Mouse (Mus musculus): ENCODE data around the gene Piezo1.

The Piezo1 gene

DNA sequence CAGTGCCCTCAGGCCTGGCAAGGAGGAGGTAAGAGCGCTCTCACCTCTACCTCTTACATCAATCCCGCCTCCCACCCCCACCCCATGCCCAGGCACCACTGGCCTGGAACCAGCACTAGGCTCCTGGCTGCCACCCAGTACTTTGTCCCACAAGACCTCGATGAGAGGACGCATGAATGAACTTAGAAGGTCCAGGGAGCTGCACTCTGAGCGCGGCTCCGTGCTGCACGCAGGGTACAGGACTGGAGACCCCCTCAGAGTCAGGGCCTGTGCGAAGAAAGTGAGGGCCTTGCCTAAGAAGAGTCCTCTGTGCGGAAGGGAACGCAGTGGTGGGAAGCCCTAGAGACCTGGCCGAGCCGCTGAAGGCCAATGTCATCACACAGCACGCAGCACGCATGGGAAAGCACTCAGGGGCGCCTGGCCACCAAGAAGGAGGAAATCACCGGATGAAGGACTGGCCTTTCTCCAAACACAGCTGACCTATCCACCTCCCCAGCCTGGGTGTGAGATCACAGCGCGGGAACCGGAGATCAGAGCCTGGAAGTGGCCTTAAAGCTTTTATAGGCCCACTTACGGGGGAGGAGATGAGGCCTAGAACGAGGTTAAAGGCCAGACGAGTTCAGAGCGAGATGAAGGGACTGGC lies 4.2 kb downstream of the Piezo1 start:
- in situ Hi-C loops (cut with MboI, MseI) = loop anchor here (5.0 kb wide), 1 partner anchor 45 kb away; no protein-coding TSS in a partner anchor

- in situ Hi-C loops (cut with MboI, MseI) = loop anchor here (5.0 kb wide), 1 partner anchor 44 kb away; no protein-coding TSS in a partner anchor
Measured at GRCm38 (mm10) chr8:122546066-122546755, 4.9 kb downstream of the Piezo1 start.

DNA sequence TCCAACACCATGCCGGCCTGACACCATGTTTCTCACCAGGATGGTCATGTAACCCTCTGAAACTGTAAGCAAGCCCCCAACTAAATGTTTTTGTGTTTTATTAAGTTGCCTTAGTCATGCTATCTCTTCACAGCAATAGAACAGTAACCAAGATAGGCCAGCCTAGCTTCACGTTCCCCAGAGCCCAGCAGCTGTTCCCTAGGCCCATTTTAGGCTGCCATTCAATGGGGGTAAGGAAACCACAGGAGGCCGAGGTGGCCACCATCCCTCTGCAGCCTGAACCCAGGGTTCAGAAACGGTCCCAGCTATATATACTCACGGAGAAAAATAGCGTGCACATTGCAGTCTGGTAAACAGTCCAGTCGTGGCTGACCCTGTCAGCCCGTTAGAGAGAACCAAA lies 7.0 kb downstream of the Piezo1 start:
- in situ Hi-C loops (cut with MboI, MseI) = no loop called here

DNA sequence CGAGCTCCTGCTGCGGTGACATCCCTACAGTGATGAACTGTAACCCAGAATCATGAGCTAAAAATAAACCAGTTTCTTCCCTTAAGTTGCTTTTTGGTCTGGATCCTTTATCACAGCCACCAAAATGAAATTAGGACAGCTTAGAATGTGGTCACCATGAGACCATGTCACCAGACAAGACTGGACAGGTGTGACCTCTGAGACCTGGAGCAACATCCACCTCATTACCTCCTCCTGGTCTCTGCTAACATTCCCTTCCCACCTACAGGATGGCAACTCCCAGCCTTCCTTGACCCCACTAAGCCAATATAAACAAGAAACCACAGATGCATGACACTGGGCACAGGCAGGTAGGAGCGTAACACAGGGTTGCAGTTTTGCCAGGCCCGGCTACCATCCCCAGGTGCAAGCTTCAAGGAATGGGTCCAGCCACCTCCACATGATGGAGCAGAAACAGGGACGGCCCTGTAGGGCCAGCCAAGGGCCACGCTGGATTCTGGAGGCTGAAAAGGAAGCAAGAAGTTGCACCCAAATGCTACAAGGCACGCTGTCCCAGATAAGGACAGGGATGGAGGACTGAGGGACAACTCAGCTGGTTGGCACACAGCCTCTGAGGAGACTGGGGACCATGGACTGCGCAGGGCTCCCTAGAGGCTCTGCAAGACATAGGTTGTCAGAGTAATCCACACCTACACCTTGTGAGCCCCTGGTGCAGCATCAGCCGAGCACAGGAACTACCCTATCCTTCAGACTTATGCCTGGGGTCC lies 12.6 kb downstream of the Piezo1 start:
- in situ Hi-C loops (cut with MboI, MseI) = no loop called here

- in situ Hi-C loops (cut with MboI, MseI) = no loop called here
Measured at GRCm38 (mm10) chr8:122537812-122538211, 13.3 kb downstream of the Piezo1 start.

DNA sequence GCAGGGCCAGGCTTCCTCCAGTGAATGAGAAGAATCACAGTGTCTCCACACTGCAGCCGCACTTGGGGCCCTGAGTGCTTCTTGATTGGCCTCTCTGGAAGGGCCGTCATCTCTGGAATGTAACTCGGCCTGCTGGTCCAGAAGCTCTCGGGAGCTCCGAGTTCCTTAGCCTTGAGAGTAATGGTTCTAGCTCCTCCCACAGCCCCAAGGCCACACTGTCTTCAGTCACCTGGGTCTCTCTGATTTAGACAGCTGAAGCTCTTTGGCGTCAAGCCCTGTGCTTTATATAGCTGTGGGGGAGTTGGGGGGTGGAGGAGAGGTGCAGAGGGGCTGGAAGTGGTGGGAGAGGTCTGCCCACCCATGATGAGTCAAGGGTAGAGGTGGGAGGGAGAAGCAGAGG lies 14.1 kb downstream of the Piezo1 start:
- in situ Hi-C loops (cut with MboI, MseI) = no loop called here

DNA sequence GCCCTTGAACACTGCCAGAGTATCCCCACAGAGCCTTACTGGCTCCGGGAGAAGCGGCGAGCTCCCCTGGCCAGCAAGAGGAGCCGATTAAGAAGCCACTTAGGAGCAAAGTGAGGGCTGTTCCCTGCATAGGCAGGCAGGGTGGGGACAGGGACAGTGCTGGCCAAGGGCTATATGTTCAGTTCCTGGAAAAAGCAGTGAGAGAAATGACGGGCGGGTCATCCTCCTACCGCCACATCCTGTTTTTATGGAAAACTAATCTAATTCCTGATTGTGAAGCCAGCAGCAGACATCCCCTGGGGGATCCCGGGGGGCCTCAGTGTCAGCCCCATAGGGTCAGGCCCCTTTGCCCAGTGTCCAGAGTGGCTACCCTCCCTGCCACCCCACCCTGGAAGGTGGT lies 19.8 kb downstream of the Piezo1 start:
- in situ Hi-C loops (cut with MboI, MseI) = no loop called here

GRCm38 (mm10) chr8:122529159-122529558 lies 22.0 kb downstream of the Piezo1 start:
- in situ Hi-C loops (cut with MboI, MseI) = loop anchor here (10.0 kb wide), 1 partner anchor 1404 kb away; the partner anchor contains the start of gene Foxl1

GRCm38 (mm10) chr8:122527937-122528336 lies 23.2 kb downstream of the Piezo1 start:
- in situ Hi-C loops (cut with MboI, MseI) = loop anchor here (10.0 kb wide), 1 partner anchor 1403 kb away; the partner anchor contains the start of gene Foxl1

- in situ Hi-C loops (cut with MboI, MseI) = loop anchor here (10.0 kb wide), 1 partner anchor 1402 kb away; the partner anchor contains the start of gene Foxl1
Measured at GRCm38 (mm10) chr8:122526526-122527170, 24.5 kb downstream of the Piezo1 start.

- in situ Hi-C loops (cut with MboI, MseI) = loop anchor here (10.0 kb wide), 1 partner anchor 1401 kb away; the partner anchor contains the start of gene Foxl1
Measured at GRCm38 (mm10) chr8:122526084-122526483, 25.0 kb downstream of the Piezo1 start.

DNA sequence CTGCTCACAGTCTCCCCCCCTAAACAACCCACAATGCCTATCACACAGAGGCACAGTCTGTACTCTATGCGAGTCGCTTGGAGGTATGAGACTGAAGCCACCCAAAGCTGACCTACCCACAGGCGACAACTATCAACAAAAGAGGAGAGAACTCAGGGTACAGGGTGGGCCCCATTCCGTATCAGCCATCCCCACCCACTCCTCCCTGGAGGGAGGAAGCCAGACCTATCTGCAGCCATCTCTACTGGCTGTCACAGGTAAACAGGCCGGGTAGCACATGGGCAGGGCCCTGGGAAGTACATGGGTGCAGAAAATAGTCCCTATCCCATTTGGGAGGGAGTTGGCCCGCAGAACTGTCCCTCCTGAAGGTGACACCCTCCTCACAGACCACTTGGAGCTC lies 26.1 kb downstream of the Piezo1 start:
- in situ Hi-C loops (cut with MboI, MseI) = loop anchor here (10.0 kb wide), 1 partner anchor 1400 kb away; the partner anchor contains the start of gene Foxl1

DNA sequence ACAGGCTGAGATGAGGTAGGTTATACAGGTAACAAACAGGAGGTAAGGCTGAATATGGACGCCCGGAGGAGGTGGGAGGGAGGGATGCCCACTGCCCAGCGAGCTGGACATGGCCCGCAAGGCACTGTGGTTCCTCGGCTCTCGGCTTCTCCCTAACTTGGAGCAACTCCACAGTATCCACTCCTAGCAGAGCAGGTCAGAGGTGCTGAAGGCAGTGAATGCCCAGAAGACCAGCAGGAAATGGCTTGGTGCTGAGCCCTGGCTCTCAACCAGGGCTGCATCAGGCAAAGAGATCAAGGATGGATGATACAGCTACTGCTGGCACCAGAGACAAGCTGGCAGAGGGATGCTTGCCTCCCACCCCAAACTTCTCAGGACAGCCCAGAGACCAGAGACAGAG lies 26.6 kb downstream of the Piezo1 start:
- in situ Hi-C loops (cut with MboI, MseI) = loop anchor here (10.0 to 25.0 kb wide), 3 partner anchors 1187 to 1587 kb away; partner anchors contain the start of gene Foxl1

- in situ Hi-C loops (cut with MboI, MseI) = loop anchor here (10.0 to 25.0 kb wide), 3 partner anchors 1187 to 1587 kb away; partner anchors contain the start of gene Foxl1
Measured at GRCm38 (mm10) chr8:122523652-122524360, 27.3 kb downstream of the Piezo1 start.

DNA sequence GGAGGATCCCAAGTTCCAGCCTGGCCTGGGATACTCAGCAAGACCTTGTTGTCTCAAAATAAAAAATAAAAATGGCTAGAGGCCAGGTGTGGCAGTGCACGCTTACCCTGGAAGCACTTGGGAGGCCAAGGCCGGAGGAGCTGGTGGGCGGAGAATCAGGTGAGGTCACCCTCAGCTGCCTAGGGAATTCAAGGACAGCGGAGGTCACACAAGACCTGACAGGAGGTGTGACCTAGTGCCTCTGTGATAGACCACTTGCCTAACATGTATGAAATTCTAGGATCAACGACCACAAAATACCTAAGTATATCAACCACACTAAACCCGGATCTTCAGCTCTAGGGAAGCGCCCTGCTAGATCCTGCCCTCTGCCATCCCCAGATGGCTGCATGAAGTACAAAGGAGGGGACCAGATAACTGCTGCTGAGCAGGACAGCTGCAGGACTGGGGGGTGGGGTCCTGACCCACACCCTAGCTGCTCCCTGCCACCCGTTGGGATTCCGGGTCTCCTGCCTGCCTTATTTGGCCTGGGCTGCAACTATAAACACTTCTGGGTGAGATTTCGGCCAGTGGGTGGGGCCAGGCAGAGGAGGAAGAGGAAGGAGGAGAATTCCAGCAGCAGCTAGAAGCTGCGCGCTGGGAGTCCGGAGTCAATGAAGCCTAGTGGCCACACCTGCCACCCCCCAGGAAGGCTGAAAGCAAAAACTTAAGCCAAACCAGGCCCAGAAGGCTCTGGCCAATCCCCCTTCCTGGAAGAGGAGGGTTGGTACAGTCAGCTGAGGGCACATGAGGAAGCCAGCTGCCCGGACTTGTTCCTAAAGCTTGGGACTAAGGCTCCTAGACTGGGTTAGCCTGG lies 28.1 kb downstream of the Piezo1 start:
- in situ Hi-C loops (cut with MboI, MseI) = loop anchor here (10.0 to 25.0 kb wide), 3 partner anchors 1186 to 1586 kb away; partner anchors contain the start of gene Foxl1

DNA sequence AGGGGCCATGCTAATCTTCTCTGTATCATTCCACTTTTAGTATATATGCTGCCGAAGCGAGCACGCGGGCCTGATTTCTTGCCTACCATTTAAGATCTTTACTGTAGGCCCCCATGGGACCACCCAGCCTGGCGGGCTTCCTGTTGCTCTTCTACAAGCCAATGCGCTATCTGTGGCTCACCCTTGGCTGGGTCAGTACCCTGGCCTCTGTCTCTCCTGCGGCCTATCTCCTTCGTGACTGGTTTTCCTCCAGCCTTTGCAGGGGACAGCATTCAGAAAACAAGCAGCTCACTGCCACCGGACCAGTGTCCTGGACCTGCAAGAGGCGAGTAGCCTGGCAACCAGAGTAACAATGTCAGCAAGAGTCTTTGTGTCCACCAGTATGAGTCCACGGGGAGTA lies 30.5 kb downstream of the Piezo1 start:
- in situ Hi-C loops (cut with MboI, MseI) = loop anchor here (10.0 to 25.0 kb wide), 3 partner anchors 1183 to 1583 kb away; partner anchors contain the start of gene Foxl1

DNA sequence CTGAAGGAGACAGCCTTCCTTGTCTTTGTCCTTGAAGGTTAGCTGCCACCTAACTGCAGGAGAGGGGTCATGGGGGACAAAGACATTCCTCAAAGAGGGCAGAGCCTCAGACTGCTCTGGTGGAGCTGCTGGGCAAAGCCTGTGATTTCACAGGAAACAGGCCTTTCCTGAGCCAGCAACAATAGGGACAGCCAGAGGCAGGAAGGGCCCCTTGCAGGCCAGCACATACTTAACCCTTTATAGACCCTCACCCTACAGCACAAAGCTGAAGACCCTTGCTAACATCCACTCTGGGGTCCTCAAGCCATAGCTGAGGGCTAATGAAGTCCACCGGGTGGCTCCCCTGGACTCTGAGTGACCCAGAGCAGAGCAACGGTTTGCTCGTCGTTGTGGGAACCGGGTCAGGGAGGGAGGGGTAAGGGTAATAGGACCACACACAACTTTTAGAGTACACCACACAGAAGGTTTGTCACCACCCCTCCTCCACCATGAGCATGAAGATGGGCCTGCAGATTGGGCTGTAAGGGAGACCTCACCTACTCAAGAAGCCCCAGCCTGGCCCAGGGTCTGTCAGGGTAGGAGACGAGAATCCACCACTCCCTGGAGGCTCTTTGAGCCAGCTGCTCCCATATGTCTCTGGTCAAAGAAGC lies 33.5 kb downstream of the Piezo1 start:
- in situ Hi-C loops (cut with MboI, MseI) = loop anchor here (10.0 to 25.0 kb wide), 3 partner anchors 1180 to 1580 kb away; no protein-coding TSS in a partner anchor

DNA sequence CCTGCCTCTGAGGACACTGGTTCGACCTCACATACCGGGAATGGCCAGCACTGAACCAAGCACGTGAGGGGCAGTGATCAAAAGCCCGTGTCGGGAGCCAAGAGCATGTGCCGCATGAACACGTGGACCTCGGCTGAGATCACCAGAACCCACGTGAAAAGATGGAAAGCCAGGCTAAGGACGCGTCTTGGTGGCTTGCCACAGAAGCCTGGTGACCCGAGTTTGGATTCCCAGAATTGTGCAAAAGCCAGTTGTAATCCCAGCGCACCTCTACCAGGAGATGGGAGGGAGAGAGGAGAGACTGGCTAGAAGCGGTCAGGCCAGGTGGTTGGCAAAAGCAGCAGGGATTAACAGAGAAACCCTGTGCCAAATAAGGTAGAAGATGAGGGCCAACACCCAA lies 35.4 kb downstream of the Piezo1 start:
- in situ Hi-C loops (cut with MboI, MseI) = loop anchor here (10.0 to 25.0 kb wide), 3 partner anchors 1178 to 1578 kb away; no protein-coding TSS in a partner anchor

GRCm38 (mm10) chr8:122512392-122512791 lies 38.7 kb downstream of the Piezo1 start:
- in situ Hi-C loops (cut with MboI, MseI) = loop anchor here (10.0 to 25.0 kb wide), 3 partner anchors 1175 to 1575 kb away; no protein-coding TSS in a partner anchor

Data from T-helper 2 cell (primary cell).